Mouse (Mus musculus) spleen, adult 2 months (tissue): ENCODE results near the gene Naglu. TPM values are rescaled to one million over a fixed set of nuclear protein-coding genes. Genes with fewer than 3 reads are reported as not detected.

ENCODE experiments used
- DNase-seq, 2 experiments: peaks; one replicate each; pipeline versions ENCODE4 v3.0.0 to v3.0.0-alpha.2; 2012 to 2021; ENCODE audit warnings: low spot score in 2 of 2, low read depth in 1 of 2
- H3K27ac ChIP-seq: fragments of 200-500 bp; 2 replicates; pipeline ENCODE4 v1.5.1; 2012; ENCODE audit warnings: low read length, inconsistent platforms; ENCODE audit not compliant: insufficient read depth
- H3K27me3 ChIP-seq: fragments of 200-500 bp; 2 replicates; pipeline ENCODE4 v1.6.1; 2012; ENCODE audit warnings: mild to moderate bottlenecking, moderate library complexity, low read length, inconsistent platforms; ENCODE audit not compliant: control insufficient read depth, insufficient read depth
- H3K36me3 ChIP-seq: fragments of 200-500 bp; 2 replicates; pipeline ENCODE4 v1.6.1; 2012; ENCODE audit warnings: mild to moderate bottlenecking, low read length, inconsistent platforms; ENCODE audit not compliant: control insufficient read depth, insufficient read depth
- H3K4me1 ChIP-seq: fragments of 200-500 bp; 2 replicates; pipeline ENCODE4 v1.6.1; 2011; ENCODE audit warnings: inconsistent platforms; ENCODE audit not compliant: control insufficient read depth, insufficient read depth, insufficient read length
- H3K4me3 ChIP-seq: fragments of 200-500 bp; 2 replicates; pipeline ENCODE4 v1.5.1; 2011; ENCODE audit warnings: mild to moderate bottlenecking, inconsistent platforms; ENCODE audit not compliant: insufficient read depth, insufficient read length; ENCODE audit errors: extremely low read depth
- CTCF ChIP-seq: fragments of 200-500 bp; IDR thresholded peaks from 2 replicates; pipeline ENCODE4 v1.5.1; 2011; ENCODE audit warnings: mild to moderate bottlenecking, inconsistent platforms; ENCODE audit not compliant: insufficient read depth, insufficient read length, insufficient replicate concordance; ENCODE audit errors: extremely low read depth
- POLR2A ChIP-seq: fragments of 200-500 bp; IDR thresholded peaks from 2 replicates; pipeline ENCODE4 v1.6.1; 2011; ENCODE audit warnings: low read depth, low read length, inconsistent platforms
- WGBS: fragments of 180-500 bp; shearing (Covaris S2); methylation state at CpG from one replicate; pipeline ENCODE4 v1.1.7; 2018; 5-methylcytosine and 5-hydroxymethylcytosine counted together
- polyA plus RNA-seq: library from polyadenylated mRNA; depleted of rRNA; stranded (reverse); fragments of >200 nt; gene quantifications from 2 replicates; pipeline ENCODE4 v1.2.3, GENCODE M21; 2012

The Naglu gene
- polyA plus RNA-seq, 1 experiment, result 28.6 TPM

DNA sequence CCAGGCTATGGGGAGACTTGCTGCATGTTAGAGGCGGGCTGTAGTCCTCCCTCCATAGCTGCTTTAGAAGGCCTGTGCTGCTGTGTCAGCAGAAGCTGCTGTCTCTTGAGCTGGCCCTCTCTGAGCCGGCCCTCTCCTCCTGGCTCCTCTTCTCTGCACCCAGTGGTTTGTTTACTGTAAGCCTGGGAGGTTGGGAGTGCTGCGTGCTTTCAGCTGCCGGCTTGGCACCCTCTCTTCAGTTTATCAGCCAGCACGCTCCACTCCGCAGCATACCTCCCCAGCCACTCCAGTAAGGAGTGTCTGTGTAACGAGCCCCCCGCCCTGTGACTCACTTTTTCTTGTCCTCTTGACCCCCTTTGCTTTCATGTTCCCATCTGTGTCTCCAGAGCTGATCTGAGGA lies 12.9 kb upstream of the Naglu start:
- no peak for DNase-seq
- Histone ChIP-seq H3K4me3 (no peak overlapping the region), H3K27ac (peak overlapping the region; percentile 0; the same call in 1 of the 2 replicates), H3K36me3 (peaks cover 12% of the 10 kb centered on the region), H3K4me1 (peaks cover 2% of the 10 kb centered on the region; the same call in 1 of the 2 replicates), H3K27me3 (no peaks in the 10 kb centered on the region)
- TF ChIP-seq CTCF (no peak), POLR2A (no peak)
- 84% methylated on average over 8 of the region's 8 CpGs for WGBS

- 27% methylated on average over 5 of the region's 5 CpGs for WGBS
- no peaks in the 10 kb centered on the region for H3K27me3 ChIP-seq
- TF ChIP-seq POLR2A (no peak), CTCF (peak; percentile 71; the same call in 1 of the 2 replicates)
- peaks cover 12% of the 10 kb centered on the region for H3K36me3 ChIP-seq
- no peak overlapping the region for H3K4me3 ChIP-seq
- no peak overlapping the region for H3K27ac ChIP-seq
- DNase-seq, result peak; percentile 67 to 84
- peaks cover 9% of the 10 kb centered on the region; the same call in 1 of the 2 replicates for H3K4me1 ChIP-seq
These were observed 12.0 kb upstream of the Naglu start for GRCm38 (mm10) chr11:101057860-101058259.

DNA sequence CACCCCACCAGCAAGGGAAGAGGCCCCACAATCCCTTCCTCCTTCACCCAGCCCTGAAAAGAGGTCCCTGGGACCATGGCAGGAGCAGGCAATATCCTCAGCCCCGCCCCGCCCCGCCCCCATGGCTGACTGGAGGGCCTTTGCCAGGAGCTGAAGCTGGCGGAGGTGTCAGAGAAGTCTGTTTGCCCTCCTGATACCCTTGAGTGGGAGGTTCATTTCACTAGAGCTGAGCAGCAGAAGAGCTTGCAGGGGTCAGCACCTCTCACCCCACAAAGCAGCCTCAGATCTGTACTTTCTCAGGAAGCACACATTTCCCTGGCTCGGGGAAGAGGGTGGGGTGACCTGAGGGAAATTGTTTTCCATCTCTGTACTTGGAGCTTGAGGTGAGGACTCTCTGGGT lies 11.1 kb upstream of the Naglu start:
- H3K27me3 ChIP-seq, result no peaks in the 10 kb centered on the region
- WGBS, result 66% methylated on average over 5 of the region's 5 CpGs
- DNase-seq, result no peak
- peaks cover 18% of the 10 kb centered on the region; the same call in 1 of the 2 replicates for H3K4me1 ChIP-seq
- H3K27ac ChIP-seq, result no peak overlapping the region
- peaks cover 12% of the 10 kb centered on the region for H3K36me3 ChIP-seq
- no peak overlapping the region for H3K4me3 ChIP-seq
- TF ChIP-seq POLR2A (no peak), CTCF (no peak)

DNA sequence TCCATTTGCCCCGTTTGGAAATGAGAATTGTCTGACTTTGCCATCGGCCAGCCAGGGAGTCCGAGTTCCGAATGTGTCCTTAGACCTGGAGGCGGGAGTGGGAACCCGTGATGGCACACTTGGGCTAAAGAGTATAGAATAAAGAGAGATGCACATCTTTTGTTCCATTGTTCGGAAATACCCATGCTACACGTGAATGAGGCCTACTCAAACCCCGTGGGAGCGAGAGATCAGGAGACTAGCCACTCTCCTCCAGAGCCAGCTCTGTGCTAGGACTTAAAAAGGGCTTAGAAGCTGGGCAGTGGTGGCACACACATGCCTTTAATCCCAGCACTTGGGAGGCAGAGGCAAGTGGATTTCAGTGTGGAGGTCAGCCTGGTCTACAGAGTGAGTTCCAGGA lies 10.3 kb upstream of the Naglu start:
- peak overlapping the region; percentile 79 for H3K27ac ChIP-seq
- no peak for TF ChIP-seq CTCF
- H3K4me1 ChIP-seq, result peaks cover 23% of the 10 kb centered on the region; the same call in 1 of the 2 replicates
- peaks cover 12% of the 10 kb centered on the region for H3K36me3 ChIP-seq
- H3K27me3 ChIP-seq, result no peaks in the 10 kb centered on the region
- DNase-seq, result no peak
- WGBS, result 89% methylated on average over 10 of the region's 10 CpGs
- H3K4me3 ChIP-seq, result no peak overlapping the region

DNA sequence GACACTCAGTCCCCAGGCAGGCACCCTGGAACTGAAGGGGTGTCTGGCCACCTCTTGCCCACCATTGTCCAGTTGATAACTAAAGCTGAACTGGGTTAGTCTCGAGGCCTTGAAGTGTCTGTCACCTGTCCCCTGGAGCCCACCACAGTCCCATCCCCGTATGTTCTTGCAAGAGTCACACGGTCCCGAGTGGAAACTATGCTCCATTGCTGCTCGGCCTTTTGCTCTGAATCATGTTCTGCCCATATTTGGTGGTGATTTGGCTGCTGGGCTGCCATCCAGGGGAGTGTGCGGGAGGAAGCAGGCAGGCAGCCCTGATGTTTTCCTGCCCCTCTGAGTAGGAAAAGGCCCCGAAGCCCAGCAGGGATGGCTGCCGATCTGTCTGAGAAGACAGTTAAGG lies 9.7 kb upstream of the Naglu start:
- H3K27ac ChIP-seq, result peak overlapping the region; percentile 79
- H3K4me3 ChIP-seq, result no peak overlapping the region
- no peak for DNase-seq
- no peaks in the 10 kb centered on the region for H3K27me3 ChIP-seq
- 43% methylated on average over 8 of the region's 8 CpGs for WGBS
- H3K4me1 ChIP-seq, result peaks cover 23% of the 10 kb centered on the region; the same call in 1 of the 2 replicates
- TF ChIP-seq POLR2A (no peak), CTCF (no peak)
- peaks cover 12% of the 10 kb centered on the region for H3K36me3 ChIP-seq

GRCm38 (mm10) chr11:101061049-101061448 lies 8.8 kb upstream of the Naglu start:
- Histone ChIP-seq H3K4me3 (no peak overlapping the region), H3K27me3 (no peaks in the 10 kb centered on the region), H3K36me3 (peaks cover 8% of the 10 kb centered on the region), H3K27ac (peak overlapping the region; percentile 97; the same call in 1 of the 2 replicates), H3K4me1 (peaks cover 23% of the 10 kb centered on the region; the same call in 1 of the 2 replicates)
- WGBS, result 91% methylated on average over 5 of the region's 5 CpGs
- TF ChIP-seq POLR2A (no peak), CTCF (no peak)
- no peak for DNase-seq

GRCm38 (mm10) chr11:101062165-101062884 lies 7.5 kb upstream of the Naglu start:
- peaks cover 5% of the 10 kb centered on the region; the same call in 1 of the 2 replicates for H3K36me3 ChIP-seq
- peaks cover 23% of the 10 kb centered on the region; the same call in 1 of the 2 replicates for H3K4me1 ChIP-seq
- no peaks in the 10 kb centered on the region for H3K27me3 ChIP-seq
- 70% methylated on average over 12 of the region's 12 CpGs for WGBS
- DNase-seq, result no peak
- H3K27ac ChIP-seq, result peak overlapping the region; percentile 97
- TF ChIP-seq CTCF (no peak), POLR2A (no peak)
- no peak overlapping the region for H3K4me3 ChIP-seq
